Mouse (Mus musculus) midbrain, embryonic 16.5 days (tissue): Measurements from ENCODE around the gene Dppa2. TPM values are rescaled to one million over a fixed set of nuclear protein-coding genes. Genes with fewer than 3 reads are reported as not detected.

Experiments used
- ATAC-seq: fragments of 200-750 bp; cut with Nextera tagmentation; 2 replicates; pipeline ENCODE4 v1.8.0; 2017; ENCODE audit warnings: moderate TSS enrichment
- H3K27ac ChIP-seq: fragments of 300-500 bp; sonication (generic); 2 replicates; pipeline ENCODE4 v1.5.1; 2014; ENCODE audit warnings: mild to moderate bottlenecking, low read length, mixed read lengths
- H3K27me3 ChIP-seq: fragments of 300-500 bp; sonication (generic); 2 replicates; pipeline ENCODE4 v1.6.1; 2014; ENCODE audit warnings: low read depth, low read length, mixed read lengths; ENCODE audit not compliant: control insufficient read depth, insufficient read depth
- H3K36me3 ChIP-seq: fragments of 300-500 bp; sonication (generic); 2 replicates; pipeline ENCODE4 v1.6.1; 2014; ENCODE audit warnings: mild to moderate bottlenecking, low read length, moderate library complexity, mixed read lengths; ENCODE audit not compliant: control insufficient read depth, insufficient read depth
- H3K4me1 ChIP-seq: fragments of 300-500 bp; sonication (generic); 2 replicates; pipeline ENCODE4 v1.6.1; 2014; ENCODE audit warnings: mild to moderate bottlenecking, low read length, mixed read lengths; ENCODE audit not compliant: control insufficient read depth, insufficient read depth
- H3K4me2 ChIP-seq: fragments of 300-500 bp; sonication (generic); 2 replicates; pipeline ENCODE4 v1.6.1; 2014; ENCODE audit warnings: mild to moderate bottlenecking, low read length, mixed read lengths
- H3K4me3 ChIP-seq: fragments of 300-500 bp; sonication (generic); 2 replicates; pipeline ENCODE4 v1.5.1; 2014; ENCODE audit warnings: low read depth, mild to moderate bottlenecking, low read length, moderate library complexity, mixed read lengths
- H3K9ac ChIP-seq: fragments of 300-500 bp; sonication (generic); 2 replicates; pipeline ENCODE4 v1.6.1; 2014; ENCODE audit warnings: low read depth, low read length, mixed read lengths
- H3K9me3 ChIP-seq: fragments of 300-500 bp; sonication (generic); replicated peaks from 2 replicates; pipeline ENCODE4 v1.6.1; 2014; ENCODE audit warnings: mild to moderate bottlenecking, low read length, mixed read lengths; ENCODE audit not compliant: control insufficient read depth, poor library complexity, severe bottlenecking
- WGBS: fragments of 180-500 bp; shearing (Covaris S2); extraction: QIAGEN DNeasy Blood & Tissue Kit; methylation state at CpG from one replicate; pipeline ENCODE4 v1.1.7; 2014; 5-methylcytosine and 5-hydroxymethylcytosine counted together
- polyA plus RNA-seq: library from polyadenylated mRNA; unstranded; fragments of >200 nt; fragmentation: Nextera tagmentation; extraction: Ambion mirVana; gene quantifications from 2 replicates; pipeline ENCODE4 v1.2.1, GENCODE M21; 2015

Gene Dppa2
- polyA plus RNA-seq, 1 experiment from 2014 or later: not detected

GRCm38 (mm10) chr16:48323602-48324345, 20.1 kb downstream of the Dppa2 start:
- H3K9me3 ChIP-seq: no peaks in the 10 kb centered on the region
- 81% methylated on average over 8 of the region's 8 CpGs for WGBS
- no peaks in the 10 kb centered on the region for H3K27me3 ChIP-seq
- H3K4me3 ChIP-seq: no peak overlapping the region
- no peak for ATAC-seq
- H3K27ac ChIP-seq: no peak overlapping the region
- no peak overlapping the region for H3K9ac ChIP-seq
- no peaks in the 10 kb centered on the region for H3K4me1 ChIP-seq
- H3K4me2 ChIP-seq: no peak overlapping the region
- no peaks in the 10 kb centered on the region for H3K36me3 ChIP-seq

GRCm38 (mm10) chr16:48326903-48327302, 23.2 kb downstream of the Dppa2 start:
- H3K9me3 ChIP-seq: no peaks in the 10 kb centered on the region
- 89% methylated on average over 5 of the region's 5 CpGs for WGBS
- no peaks in the 10 kb centered on the region for H3K36me3 ChIP-seq
- H3K4me1 ChIP-seq: no peaks in the 10 kb centered on the region
- H3K4me3 ChIP-seq: no peak overlapping the region
- H3K27ac ChIP-seq: no peak overlapping the region
- no peak overlapping the region for H3K4me2 ChIP-seq
- no peaks in the 10 kb centered on the region for H3K27me3 ChIP-seq
- no peak for ATAC-seq
- H3K9ac ChIP-seq: no peak overlapping the region

- Histone ChIP-seq H3K4me2 (no peak overlapping the region), H3K9ac (no peak overlapping the region), H3K27me3 (no peaks in the 10 kb centered on the region), H3K4me1 (no peaks in the 10 kb centered on the region), H3K27ac (no peak overlapping the region), H3K9me3 (no peaks in the 10 kb centered on the region), H3K4me3 (no peak overlapping the region), H3K36me3 (no peaks in the 10 kb centered on the region)
- ATAC-seq: no peak
- WGBS: 96% methylated on average over 2 of the region's 2 CpGs
These were observed 24.7 kb downstream of the Dppa2 start for GRCm38 (mm10) chr16:48328420-48328819.

- H3K9me3 ChIP-seq: no peaks in the 10 kb centered on the region
- no peak overlapping the region for H3K4me3 ChIP-seq
- H3K27me3 ChIP-seq: no peaks in the 10 kb centered on the region
- no peak overlapping the region for H3K4me2 ChIP-seq
- H3K4me1 ChIP-seq: no peaks in the 10 kb centered on the region
- no peak for ATAC-seq
- 95% methylated on average over 3 of the region's 3 CpGs for WGBS
- H3K27ac ChIP-seq: no peak overlapping the region
- H3K9ac ChIP-seq: no peak overlapping the region
- H3K36me3 ChIP-seq: no peaks in the 10 kb centered on the region
These were observed 28.1 kb downstream of the Dppa2 start for GRCm38 (mm10) chr16:48331822-48332221.

GRCm38 (mm10) chr16:48335326-48335725, 31.6 kb downstream of the Dppa2 start:
- Histone ChIP-seq H3K27me3 (no peaks in the 10 kb centered on the region), H3K4me2 (no peak overlapping the region), H3K4me3 (no peak overlapping the region), H3K27ac (no peak overlapping the region), H3K9me3 (no peaks in the 10 kb centered on the region), H3K9ac (no peak overlapping the region), H3K36me3 (no peaks in the 10 kb centered on the region), H3K4me1 (no peaks in the 10 kb centered on the region)
- WGBS: 86% methylated on average over 4 of the region's 4 CpGs
- ATAC-seq: no peak

GRCm38 (mm10) chr16:48344193-48344592, 40.5 kb downstream of the Dppa2 start:
- H3K4me2 ChIP-seq: no peak overlapping the region
- H3K4me1 ChIP-seq: no peaks in the 10 kb centered on the region
- no peaks in the 10 kb centered on the region for H3K27me3 ChIP-seq
- no peak for ATAC-seq
- H3K4me3 ChIP-seq: no peak overlapping the region
- WGBS: 82% methylated on average over 2 of the region's 2 CpGs
- no peak overlapping the region for H3K27ac ChIP-seq
- no peaks in the 10 kb centered on the region for H3K36me3 ChIP-seq
- no peaks in the 10 kb centered on the region for H3K9me3 ChIP-seq
- no peak overlapping the region for H3K9ac ChIP-seq

- H3K4me2 ChIP-seq: no peak overlapping the region
- no peak overlapping the region for H3K27ac ChIP-seq
- no peak overlapping the region for H3K4me3 ChIP-seq
- H3K9me3 ChIP-seq: no peaks in the 10 kb centered on the region
- 88% methylated on average over 1 of the region's 1 CpGs for WGBS
- H3K36me3 ChIP-seq: no peaks in the 10 kb centered on the region
- H3K9ac ChIP-seq: no peak overlapping the region
- H3K4me1 ChIP-seq: no peaks in the 10 kb centered on the region
- no peaks in the 10 kb centered on the region for H3K27me3 ChIP-seq
- no peak for ATAC-seq
These were observed 43.5 kb downstream of the Dppa2 start for GRCm38 (mm10) chr16:48347246-48347645.

GRCm38 (mm10) chr16:48355716-48356115, 52.0 kb downstream of the Dppa2 start:
- Histone ChIP-seq H3K36me3 (no peaks in the 10 kb centered on the region), H3K4me1 (no peaks in the 10 kb centered on the region), H3K9me3 (no peaks in the 10 kb centered on the region), H3K9ac (no peak overlapping the region), H3K4me2 (no peak overlapping the region), H3K4me3 (no peak overlapping the region), H3K27ac (no peak overlapping the region), H3K27me3 (no peaks in the 10 kb centered on the region)
- no peak for ATAC-seq
- 82% methylated on average over 5 of the region's 5 CpGs for WGBS

- Histone ChIP-seq H3K9me3 (no peaks in the 10 kb centered on the region), H3K4me3 (no peak overlapping the region), H3K4me1 (no peaks in the 10 kb centered on the region), H3K9ac (no peak overlapping the region), H3K27me3 (no peaks in the 10 kb centered on the region), H3K4me2 (no peak overlapping the region), H3K27ac (no peak overlapping the region), H3K36me3 (no peaks in the 10 kb centered on the region)
- WGBS: 88% methylated on average over 1 of the region's 1 CpGs
- no peak for ATAC-seq
These were observed 52.7 kb downstream of the Dppa2 start for GRCm38 (mm10) chr16:48356417-48356816.
